Mouse (Mus musculus) small intestine, adult 2 months (tissue): ENCODE results near the gene Mgat4a. TPM values are rescaled to one million over a fixed set of nuclear protein-coding genes. Genes with fewer than 3 reads are reported as not detected.
A peak's percentile ranks its signal among the peaks of the same experiment; 100 is the strongest.

Experiments used
- H3K27ac ChIP-seq: fragments of 200-500 bp; 2 replicates; pipeline ENCODE4 v1.5.1; 2012; ENCODE audit warnings: low read depth, low read length, control low read depth, inconsistent platforms; ENCODE audit not compliant: insufficient read depth
- H3K27me3 ChIP-seq: fragments of 200-500 bp; 2 replicates; pipeline ENCODE4 v1.6.1; 2012; ENCODE audit warnings: mild to moderate bottlenecking, moderate library complexity, low read length, inconsistent platforms; ENCODE audit not compliant: control insufficient read depth, insufficient read depth
- H3K36me3 ChIP-seq: fragments of 200-500 bp; 2 replicates; pipeline ENCODE4 v1.6.1; 2012; ENCODE audit warnings: mild to moderate bottlenecking, low read length, control low read depth, inconsistent platforms; ENCODE audit not compliant: control insufficient read depth, insufficient read depth
- H3K4me1 ChIP-seq: fragments of 200-500 bp; 2 replicates; pipeline ENCODE4 v1.6.1; 2012; ENCODE audit warnings: low read length, inconsistent platforms, mixed read lengths; ENCODE audit not compliant: control insufficient read depth, insufficient read depth, insufficient read length
- H3K4me3 ChIP-seq: fragments of 200-500 bp; 2 replicates; pipeline ENCODE4 v1.5.1; 2012; ENCODE audit warnings: low read depth, mild to moderate bottlenecking, control low read depth, inconsistent platforms, low read length, moderate library complexity
- CTCF ChIP-seq: fragments of 200-500 bp; IDR thresholded peaks from 2 replicates; pipeline ENCODE4 v1.5.1; 2012; ENCODE audit warnings: low read depth, mild to moderate bottlenecking, control low read depth, inconsistent platforms, low read length, moderate library complexity, mixed read lengths; ENCODE audit not compliant: insufficient replicate concordance, insufficient read length; ENCODE audit errors: extremely low read depth
- POLR2A ChIP-seq: fragments of 200-500 bp; IDR thresholded peaks from 2 replicates; pipeline ENCODE4 v1.6.1; 2012; ENCODE audit warnings: low read depth, mild to moderate bottlenecking, control low read depth, inconsistent platforms, low read length, moderate library complexity
- WGBS: fragments of 180-500 bp; shearing (Covaris S2); methylation state at CpG from one replicate; pipeline ENCODE4 v1.1.7; 2018; 5-methylcytosine and 5-hydroxymethylcytosine counted together
- polyA plus RNA-seq: library from polyadenylated mRNA; depleted of rRNA; stranded (reverse); fragments of >200 nt; gene quantifications from 2 replicates; pipeline ENCODE4 v1.2.3, GENCODE M21; 2012

Gene Mgat4a
- polyA plus RNA-seq, 1 experiment = 53.3 TPM

DNA sequence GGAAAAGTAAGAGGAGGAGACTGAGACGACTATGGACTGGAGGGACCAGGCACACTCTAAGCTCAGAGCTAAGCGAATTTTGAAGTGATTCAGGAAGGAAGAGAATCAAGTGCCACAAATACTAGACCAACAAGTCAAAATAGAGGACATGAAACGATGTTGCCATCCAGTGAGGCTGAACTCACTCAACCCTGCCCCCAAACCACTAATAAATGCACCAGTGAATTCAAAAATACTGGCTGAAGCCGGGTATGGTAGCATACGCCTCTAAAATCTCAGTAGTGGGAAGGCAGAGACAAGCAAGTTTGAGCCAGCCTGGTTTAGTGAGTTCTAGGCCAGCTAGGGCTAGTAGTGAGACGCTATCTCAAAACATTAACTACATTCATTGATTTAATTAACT lies 60.1 kb downstream of the Mgat4a start:
- H3K4me3 ChIP-seq = no peak overlapping the region
- H3K36me3 ChIP-seq = peaks cover 58% of the 10 kb centered on the region
- 74% methylated on average over 6 of the region's 6 CpGs for WGBS
- H3K27me3 ChIP-seq = no peaks in the 10 kb centered on the region
- TF ChIP-seq POLR2A (no peak), CTCF (no peak)
- peaks cover 6% of the 10 kb centered on the region for H3K4me1 ChIP-seq
- H3K27ac ChIP-seq = no peak overlapping the region

GRCm38 (mm10) chr1:37479759-37480158 lies 61.1 kb downstream of the Mgat4a start:
- TF ChIP-seq POLR2A (no peak), CTCF (no peak)
- Histone ChIP-seq H3K27me3 (no peaks in the 10 kb centered on the region), H3K36me3 (peaks cover 55% of the 10 kb centered on the region), H3K4me3 (no peak overlapping the region), H3K27ac (no peak overlapping the region), H3K4me1 (peaks cover 6% of the 10 kb centered on the region)
- 63% methylated on average over 8 of the region's 8 CpGs for WGBS

DNA sequence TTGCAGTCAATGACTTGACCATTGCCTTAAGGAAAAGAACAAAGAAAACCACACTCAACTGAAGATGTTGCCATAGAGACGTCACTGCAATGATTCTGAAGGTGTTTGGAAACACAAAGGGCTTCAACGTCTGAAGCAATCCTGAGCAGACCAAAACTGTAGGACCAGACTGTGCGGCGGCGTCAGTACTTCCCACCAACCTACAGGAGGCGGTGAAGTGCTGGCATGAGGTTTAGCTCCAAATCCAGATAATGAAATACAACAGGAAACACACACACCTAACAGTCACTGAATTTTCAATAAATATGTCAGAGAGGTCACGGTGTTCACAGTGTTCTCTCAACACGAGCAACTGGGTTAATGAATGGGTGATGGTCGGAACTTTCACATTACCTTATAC lies 61.7 kb downstream of the Mgat4a start:
- Histone ChIP-seq H3K27me3 (no peaks in the 10 kb centered on the region), H3K27ac (no peak overlapping the region), H3K4me3 (no peak overlapping the region), H3K4me1 (peaks cover 6% of the 10 kb centered on the region), H3K36me3 (peaks cover 51% of the 10 kb centered on the region)
- TF ChIP-seq POLR2A = no peak
- peak; percentile 36; the same call in 1 of the 2 replicates for TF ChIP-seq CTCF
- 72% methylated on average over 9 of the region's 9 CpGs for WGBS

- no peak for TF ChIP-seq POLR2A
- TF ChIP-seq CTCF = no peak
- 57% methylated on average over 7 of the region's 7 CpGs for WGBS
- Histone ChIP-seq H3K4me3 (no peak overlapping the region), H3K27ac (peak overlapping the region; percentile 67), H3K36me3 (peaks cover 48% of the 10 kb centered on the region), H3K27me3 (no peaks in the 10 kb centered on the region), H3K4me1 (peaks cover 7% of the 10 kb centered on the region)
Measured at GRCm38 (mm10) chr1:37478416-37478815, 62.4 kb downstream of the Mgat4a start.

- Histone ChIP-seq H3K4me1 (peaks cover 7% of the 10 kb centered on the region), H3K27ac (peak overlapping the region; percentile 67), H3K4me3 (peak overlapping the region; percentile 23; the same call in 1 of the 2 replicates), H3K27me3 (no peaks in the 10 kb centered on the region), H3K36me3 (peaks cover 49% of the 10 kb centered on the region)
- WGBS = 56% methylated on average over 5 of the region's 5 CpGs
- TF ChIP-seq CTCF (no peak), POLR2A (no peak)
Measured at GRCm38 (mm10) chr1:37477928-37478327, 62.9 kb downstream of the Mgat4a start.

GRCm38 (mm10) chr1:37477250-37477649 lies 63.6 kb downstream of the Mgat4a start:
- WGBS = 90% methylated on average over 5 of the region's 5 CpGs

DNA sequence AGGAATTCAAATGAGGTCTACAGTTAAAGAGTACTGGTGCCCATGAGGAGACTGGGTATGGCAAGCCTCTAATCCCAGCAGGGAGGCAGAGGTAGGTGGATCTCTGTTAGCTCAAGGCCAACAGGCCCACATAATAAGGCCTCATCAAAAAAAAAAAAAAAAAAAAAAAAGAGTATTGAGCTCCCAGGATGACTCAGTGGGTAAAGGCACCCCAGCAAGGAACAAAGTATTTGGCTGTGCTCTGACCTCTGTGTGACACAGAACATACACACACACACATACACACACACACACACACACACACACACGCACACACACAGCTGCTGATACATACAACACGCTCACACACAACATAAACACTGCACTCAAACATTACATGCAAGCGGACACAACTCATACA lies 65.5 kb downstream of the Mgat4a start:
- peak overlapping the region; percentile 24 for H3K27ac ChIP-seq
- H3K36me3 ChIP-seq = peaks cover 41% of the 10 kb centered on the region
- H3K27me3 ChIP-seq = no peaks in the 10 kb centered on the region
- no peak overlapping the region for H3K4me3 ChIP-seq
- peaks cover 5% of the 10 kb centered on the region for H3K4me1 ChIP-seq
- no peak for TF ChIP-seq POLR2A
- TF ChIP-seq CTCF = no peak
- WGBS = 92% methylated on average over 3 of the region's 3 CpGs

More at GRCm38 (mm10) chr1:37477250-37477649, 63.6 kb downstream of the Mgat4a start:
- H3K27ac ChIP-seq = no peak overlapping the region
- no peak overlapping the region for H3K4me3 ChIP-seq
- H3K36me3 ChIP-seq = peaks cover 47% of the 10 kb centered on the region
- peaks cover 7% of the 10 kb centered on the region for H3K4me1 ChIP-seq
- no peak for TF ChIP-seq POLR2A
- TF ChIP-seq CTCF = no peak
- no peaks in the 10 kb centered on the region for H3K27me3 ChIP-seq
